Mouse (Mus musculus): ENCODE measurements at regions not wholly inside any gene's neighbourhood (a gene's known extent, or its start where the extent isn't known, plus 50 kb on each side); places are given as distances from the start of the nearest gene placed in this dataset.

DNA sequence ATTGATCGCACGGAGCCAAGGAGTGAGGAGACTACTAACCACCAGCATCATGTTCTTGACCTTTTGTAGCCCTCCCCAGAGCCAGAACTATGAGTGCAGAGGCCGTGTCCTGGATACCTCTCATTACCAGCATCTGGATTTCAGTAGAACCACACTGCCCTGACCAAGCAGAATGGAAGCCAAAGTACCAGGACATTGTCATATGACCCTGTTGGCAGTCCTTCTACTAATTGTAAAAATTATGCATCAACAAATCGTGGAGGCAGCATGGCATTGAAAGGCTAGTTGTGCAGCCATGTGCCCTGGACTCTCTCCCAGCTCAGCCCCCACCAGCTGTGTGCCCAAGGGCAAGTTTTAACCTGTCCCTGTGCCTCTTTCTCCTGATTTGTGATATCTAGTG is 135.6 kb upstream of the Dock1 start:
- DNase-seq (ENCODE audit: low read depth, low spot score), result no peak

DNA sequence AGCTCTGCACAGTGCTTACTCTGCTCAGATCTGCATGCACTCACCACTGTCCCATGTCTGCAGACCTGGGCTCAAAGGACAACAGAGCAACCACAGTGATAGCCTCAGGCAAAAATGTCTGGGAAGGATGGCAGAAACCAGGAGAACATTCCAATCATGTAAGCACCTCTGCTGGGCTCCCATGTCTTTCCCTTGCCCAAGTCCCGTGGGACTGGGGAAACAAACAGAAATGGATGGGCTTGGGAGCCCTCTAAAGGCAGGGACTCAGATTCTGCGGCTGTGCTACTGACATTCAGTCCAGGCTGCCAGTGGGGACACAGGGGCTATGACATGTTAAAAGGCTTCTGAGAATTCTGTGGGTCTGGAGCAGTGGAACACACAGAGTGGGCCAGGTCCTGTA is 128.8 kb upstream of the Dock1 start:
- no peak for DNase-seq (ENCODE audit: low read depth, low spot score)

GRCm38 (mm10) chr7:134546187-134546586 is 124.3 kb upstream of the Dock1 start:
- DNase-seq (ENCODE audit: low read depth, low spot score), result no peak

DNA sequence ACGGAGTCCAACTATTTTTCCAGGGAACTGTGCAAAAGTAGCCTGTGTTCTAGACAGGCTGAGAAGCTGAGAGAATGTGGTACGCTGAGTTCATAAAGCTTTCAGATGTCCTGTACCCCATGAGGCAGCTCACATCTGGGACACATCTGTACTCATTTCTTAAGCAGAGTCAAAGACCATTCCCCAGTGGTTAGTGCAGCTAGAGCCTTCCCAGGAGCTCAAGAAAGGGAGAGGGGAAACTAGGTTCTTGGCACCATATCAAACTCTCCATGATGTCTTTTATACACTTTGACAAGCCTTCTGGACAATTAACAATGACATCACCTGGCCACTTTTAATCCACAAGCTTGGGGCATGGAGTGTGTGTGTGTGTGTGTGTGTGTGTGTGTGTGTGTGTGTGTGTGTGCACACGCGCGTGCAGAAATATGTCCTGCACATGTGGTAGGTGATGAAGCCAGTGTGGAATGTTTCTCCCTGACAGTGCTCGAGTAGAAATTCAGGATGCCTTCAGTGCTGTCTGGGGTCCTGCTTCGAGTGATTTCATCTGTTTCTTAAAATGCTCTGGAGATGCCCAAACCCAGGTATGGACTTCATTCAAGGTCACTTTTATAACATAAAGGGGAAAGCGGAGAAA is 121.1 kb upstream of the Dock1 start:
- DNase-seq (ENCODE audit: low read depth, low spot score), result no peak

DNA sequence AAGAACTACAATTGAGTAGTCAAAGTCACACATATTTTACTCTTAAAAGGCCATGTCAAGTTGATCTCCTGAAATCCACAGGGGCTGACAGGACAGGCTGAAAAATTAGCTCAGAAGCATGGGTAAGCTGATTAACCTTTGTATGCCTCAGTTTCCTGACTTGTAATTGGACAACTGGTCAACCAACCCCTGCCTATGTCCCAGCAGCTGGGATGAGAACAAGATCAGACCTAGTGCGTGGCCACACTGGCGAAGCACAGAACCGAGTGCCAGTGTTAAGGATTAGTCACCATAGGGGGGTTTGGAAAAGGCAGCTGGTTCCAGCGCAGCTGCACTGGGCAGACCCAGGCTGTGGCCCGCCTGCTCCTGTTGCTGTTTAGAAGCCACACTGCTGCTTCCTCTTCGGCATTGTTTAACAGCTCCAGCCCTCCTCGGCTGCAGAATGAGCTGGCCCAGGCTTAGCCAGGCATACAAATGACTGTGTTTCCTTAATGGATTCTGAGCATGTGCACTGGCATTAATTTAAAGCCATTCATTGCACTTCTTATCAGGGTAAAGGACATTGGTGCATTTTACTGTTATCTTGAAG is 120.1 kb upstream of the Dock1 start:
- DNase-seq (ENCODE audit: low read depth, low spot score), result no peak

- DNase-seq (ENCODE audit: low read depth, low spot score), result no peak
Observed at GRCm38 (mm10) chr7:134552051-134552451, 118.4 kb upstream of the Dock1 start.

DNA sequence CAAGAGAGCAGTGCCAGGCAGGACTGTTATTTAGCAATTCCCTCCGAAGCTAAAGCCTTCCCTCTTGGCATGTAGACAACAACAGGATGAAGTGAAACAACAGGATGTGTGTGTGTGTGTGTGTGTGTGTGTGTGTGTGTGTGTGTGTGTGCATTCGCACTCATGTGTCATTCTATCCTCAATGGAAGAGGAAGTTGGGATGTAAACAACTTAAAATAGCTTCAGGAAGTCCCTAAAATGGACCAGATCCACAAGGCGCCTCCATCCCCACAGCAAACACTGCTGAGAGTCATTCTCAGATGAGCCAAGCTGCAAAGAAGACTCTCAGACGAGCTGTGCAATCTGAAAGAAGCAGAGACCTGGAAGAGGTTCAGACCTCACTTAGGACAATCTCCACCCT is 114.4 kb upstream of the Dock1 start:
- no peak for DNase-seq (ENCODE audit: low read depth, low spot score)

DNA sequence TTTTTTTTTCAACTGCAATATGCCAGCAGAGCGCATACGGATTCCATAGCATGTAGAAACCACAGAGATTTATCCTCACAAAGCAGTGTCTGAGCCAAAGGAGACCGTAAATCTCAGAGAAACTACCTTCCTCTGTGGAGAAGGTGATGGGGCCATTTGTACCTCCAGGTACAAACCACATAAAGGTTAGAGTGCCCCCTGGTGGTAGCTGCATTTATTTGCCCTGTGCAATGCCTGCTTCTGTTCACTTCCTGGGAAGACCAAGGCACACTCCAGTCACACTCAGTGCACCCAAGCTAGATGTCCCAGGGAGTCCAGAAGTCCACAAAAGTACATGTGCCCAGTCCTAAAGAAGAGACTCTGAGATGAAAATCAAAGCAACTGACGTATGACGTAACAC is 104.1 kb upstream of the Dock1 start:
- peak; percentile 34 for DNase-seq (ENCODE audit: low read depth, low spot score)

DNA sequence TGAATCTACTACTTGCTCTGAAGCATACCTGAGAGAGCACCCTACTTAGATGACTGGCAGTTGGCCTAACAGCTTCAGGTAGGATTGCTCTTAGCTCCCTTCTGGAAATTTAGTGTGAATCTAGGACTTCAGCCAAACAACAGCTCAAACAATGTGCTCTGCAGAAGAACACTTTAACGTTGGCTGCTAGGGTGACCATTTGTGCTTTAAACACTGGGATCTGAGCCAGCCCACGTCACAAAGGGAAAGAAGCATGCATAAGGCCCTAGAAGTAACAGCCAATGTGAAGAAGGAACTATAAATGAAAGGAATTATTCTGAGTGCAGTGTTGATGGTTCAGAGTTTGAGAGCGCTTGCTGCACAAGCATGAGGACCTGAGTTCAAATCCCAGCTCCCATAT is 101.2 kb upstream of the Dock1 start:
- DNase-seq (ENCODE audit: low read depth, low spot score), result no peak

DNA sequence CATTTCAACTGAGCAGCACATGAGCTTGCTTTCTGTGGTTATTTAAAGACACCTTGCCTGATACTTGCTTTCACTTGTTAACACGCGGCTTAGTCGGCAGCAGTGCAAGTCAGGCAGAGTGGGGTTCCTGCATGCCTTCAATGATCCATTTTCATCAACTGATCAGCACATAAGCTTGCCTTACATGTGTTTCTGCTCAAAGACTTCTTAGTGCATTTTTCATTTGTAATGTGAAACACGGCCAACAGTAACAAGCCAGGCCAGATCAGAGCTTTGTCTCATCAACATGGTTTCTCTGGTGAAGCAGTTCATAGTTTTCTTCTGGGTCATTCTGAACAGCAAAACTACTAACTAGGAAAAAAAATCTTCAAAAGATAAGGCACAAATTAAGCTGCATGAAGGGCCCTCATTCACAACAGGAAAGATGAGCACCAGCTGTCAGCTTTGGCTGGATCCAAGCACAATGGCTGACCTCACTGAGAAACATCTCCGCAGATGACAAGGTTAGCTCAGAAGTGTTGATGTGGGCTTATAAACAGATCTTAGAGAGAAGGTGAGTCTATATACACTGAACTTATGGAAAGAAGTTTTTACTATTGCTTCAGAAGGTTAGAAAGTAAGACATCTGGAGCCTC is 100.2 kb upstream of the Dock1 start:
- no peak for DNase-seq (ENCODE audit: low read depth, low spot score)

DNA sequence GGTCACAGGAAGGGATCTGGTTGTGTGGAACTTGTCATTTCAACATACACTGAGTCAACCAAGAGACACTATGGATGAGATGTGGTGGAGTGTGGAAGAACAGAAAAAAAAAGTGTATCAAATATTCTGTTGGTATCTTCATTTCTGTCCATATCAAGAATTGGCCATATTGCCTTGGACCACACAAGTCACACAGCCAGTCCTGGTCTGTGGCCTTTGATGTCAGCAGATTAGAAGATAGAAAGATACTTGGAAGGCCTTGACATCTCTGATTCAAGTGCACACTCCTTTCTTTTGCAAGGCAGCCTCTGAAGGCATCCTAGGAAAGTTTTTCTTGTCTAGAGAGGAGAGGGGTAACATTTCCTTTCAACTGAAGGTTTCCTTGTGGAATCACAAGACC is 88.7 kb upstream of the Dock1 start:
- DNase-seq (ENCODE audit: low read depth, low spot score), result no peak

- no peak for DNase-seq (ENCODE audit: low read depth, low spot score)
Observed at GRCm38 (mm10) chr7:134585478-134585877, 85.0 kb upstream of the Dock1 start.

GRCm38 (mm10) chr7:134586990-134587389 is 83.5 kb upstream of the Dock1 start:
- no peak for DNase-seq (ENCODE audit: low read depth, low spot score)

GRCm38 (mm10) chr7:134607886-134608285 is 62.6 kb upstream of the Dock1 start:
- no peak for DNase-seq (ENCODE audit: low read depth, low spot score)

GRCm38 (mm10) chr7:134610159-134610558 is 60.3 kb upstream of the Dock1 start:
- no peak for DNase-seq (ENCODE audit: low read depth, low spot score)

- no peak for DNase-seq (ENCODE audit: low read depth, low spot score)
Observed at GRCm38 (mm10) chr7:134611371-134611770, 59.1 kb upstream of the Dock1 start.

DNA sequence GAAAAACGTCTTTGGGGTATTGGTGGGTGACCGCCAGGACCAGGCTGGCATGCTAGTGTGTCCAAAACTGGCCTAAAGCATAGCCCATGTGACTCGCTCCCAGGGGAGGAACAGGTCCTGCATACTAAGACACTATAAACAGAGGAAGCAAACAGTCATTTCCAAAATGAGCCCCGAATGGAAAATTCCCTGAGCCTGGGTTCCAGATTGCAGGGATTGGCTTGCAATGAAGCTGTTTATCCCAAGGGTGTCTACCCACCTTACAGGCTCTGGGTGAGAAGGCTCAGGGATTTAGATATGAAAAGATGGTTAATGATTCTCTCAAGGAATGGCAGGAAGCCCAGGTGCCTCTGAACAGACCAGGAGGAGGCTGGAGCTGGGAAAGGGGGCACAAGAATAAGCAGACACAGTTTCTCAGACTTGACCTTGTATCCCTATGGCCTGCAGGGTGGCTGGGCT is 58.2 kb upstream of the Dock1 start:
- DNase-seq (ENCODE audit: low read depth, low spot score), result no peak

- no peak for DNase-seq (ENCODE audit: low read depth, low spot score)
Observed at GRCm38 (mm10) chr7:134619220-134619975, 51.1 kb upstream of the Dock1 start.

- no peak for DNase-seq (ENCODE audit: low read depth, low spot score)
Observed at GRCm38 (mm10) chr7:134620006-134620405, 50.4 kb upstream of the Dock1 start.
